Mouse (Mus musculus) forebrain, embryonic 15.5 days (tissue): Measurements from ENCODE around the gene Cmtm6. TPM values are rescaled to one million over a fixed set of nuclear protein-coding genes. Genes with fewer than 3 reads are reported as not detected.

ENCODE experiments used
- ATAC-seq: fragments of 200-750 bp; cut with Nextera tagmentation; replicated peaks from 2 replicates; pipeline ENCODE4 v1.8.0; 2017; ENCODE audit warnings: mild to moderate bottlenecking, moderate TSS enrichment, moderate library complexity
- H3K27ac ChIP-seq: fragments of 300-500 bp; sonication (generic); replicated peaks from 2 replicates; pipeline ENCODE4 v1.5.1; 2015; ENCODE audit warnings: mild to moderate bottlenecking, inconsistent platforms
- H3K27me3 ChIP-seq: fragments of 300-500 bp; sonication (generic); 2 replicates; pipeline ENCODE4 v1.6.1; 2015; ENCODE audit warnings: inconsistent platforms
- H3K36me3 ChIP-seq: fragments of 300-500 bp; sonication (generic); 2 replicates; pipeline ENCODE4 v1.6.1; 2015; ENCODE audit warnings: mild to moderate bottlenecking, inconsistent platforms
- H3K4me1 ChIP-seq: fragments of 300-500 bp; sonication (generic); 2 replicates; pipeline ENCODE4 v1.6.1; 2015; ENCODE audit warnings: inconsistent platforms
- H3K4me2 ChIP-seq: fragments of 300-500 bp; sonication (generic); replicated peaks from 2 replicates; pipeline ENCODE4 v1.6.1; 2015; ENCODE audit warnings: mild to moderate bottlenecking, inconsistent platforms
- H3K4me3 ChIP-seq: fragments of 300-500 bp; sonication (generic); 2 replicates; pipeline ENCODE4 v1.5.1; 2015; ENCODE audit warnings: mild to moderate bottlenecking, inconsistent platforms
- H3K9ac ChIP-seq: fragments of 300-500 bp; sonication (generic); replicated peaks from 2 replicates; pipeline ENCODE4 v1.6.1; 2015; ENCODE audit warnings: mild to moderate bottlenecking, inconsistent platforms
- H3K9me3 ChIP-seq: fragments of 300-500 bp; sonication (generic); 2 replicates; pipeline ENCODE4 v1.6.1; 2016; ENCODE audit warnings: inconsistent platforms
- WGBS: fragments of 180-500 bp; shearing (Covaris S2); methylation state at CpG from one replicate; pipeline ENCODE4 v1.1.7; 2015; ENCODE audit warnings: mixed read lengths; 5-methylcytosine and 5-hydroxymethylcytosine counted together
- polyA plus RNA-seq: library from polyadenylated mRNA; unstranded; fragments of >200 nt; fragmentation: Nextera tagmentation; extraction: Ambion mirVana; gene quantifications from 2 replicates; pipeline ENCODE4 v1.2.1, GENCODE M21; 2015

The Cmtm6 gene
- polyA plus RNA-seq, 1 experiment from 2014 or later, result 26.5 TPM

DNA sequence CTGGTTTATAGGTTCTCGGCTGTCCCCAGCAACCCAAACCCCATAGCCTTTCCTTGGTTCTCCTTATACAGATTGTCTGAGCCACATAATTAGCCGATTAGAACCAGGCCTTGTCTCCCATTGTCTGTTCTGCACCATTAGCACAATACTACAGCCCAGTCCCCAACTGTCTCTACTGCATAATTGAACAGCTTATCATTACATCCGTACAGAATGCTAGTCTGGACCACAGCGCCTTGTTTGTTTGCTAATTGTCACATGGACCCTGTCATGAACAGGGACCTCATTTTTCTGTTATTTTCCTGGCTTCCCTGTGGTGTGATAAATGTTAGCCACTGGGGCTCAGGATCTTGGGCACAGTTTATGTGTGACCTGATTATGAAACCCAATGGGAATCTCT is 29.0 kb downstream of the Cmtm6 start:
- no peaks in the 10 kb centered on the region for H3K4me1 ChIP-seq
- H3K27me3 ChIP-seq, result no peaks in the 10 kb centered on the region
- no peak for ATAC-seq
- no peak overlapping the region for H3K4me3 ChIP-seq
- H3K9me3 ChIP-seq, result no peaks in the 10 kb centered on the region
- H3K36me3 ChIP-seq, result no peaks in the 10 kb centered on the region
- WGBS, result 32% methylated on average over 4 of the region's 4 CpGs
- no peak overlapping the region for H3K9ac ChIP-seq
- H3K4me2 ChIP-seq, result no peak overlapping the region
- no peak overlapping the region for H3K27ac ChIP-seq

GRCm38 (mm10) chr9:114760353-114760752 is 29.4 kb downstream of the Cmtm6 start:
- 81% methylated on average over 5 of the region's 5 CpGs for WGBS
- no peaks in the 10 kb centered on the region for H3K9me3 ChIP-seq
- H3K9ac ChIP-seq, result no peak overlapping the region
- no peaks in the 10 kb centered on the region for H3K36me3 ChIP-seq
- H3K4me3 ChIP-seq, result no peak overlapping the region
- no peak for ATAC-seq
- H3K4me2 ChIP-seq, result no peak overlapping the region
- H3K27me3 ChIP-seq, result no peaks in the 10 kb centered on the region
- no peaks in the 10 kb centered on the region for H3K4me1 ChIP-seq
- no peak overlapping the region for H3K27ac ChIP-seq

DNA sequence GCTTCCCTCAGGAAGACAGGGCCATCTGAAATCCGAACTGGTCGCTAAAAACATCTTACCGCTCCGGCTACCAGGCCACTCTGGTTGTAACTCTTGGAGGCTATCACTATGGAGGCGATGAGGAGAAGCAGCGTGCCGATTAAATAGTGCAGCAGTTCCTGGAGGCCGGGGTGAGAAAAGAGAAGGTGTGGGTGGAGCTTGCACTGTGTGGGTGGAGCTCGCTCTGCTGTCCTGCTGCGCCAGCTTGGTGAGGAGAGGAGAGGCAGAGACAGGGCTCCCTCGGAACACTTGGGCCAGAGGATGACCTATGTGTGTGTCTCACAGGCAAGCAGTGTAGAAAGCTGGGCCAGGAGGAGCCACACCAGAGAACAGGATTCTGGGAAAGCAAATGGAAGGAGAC is 30.9 kb downstream of the Cmtm6 start:
- peaks cover 4% of the 10 kb centered on the region for H3K4me1 ChIP-seq
- H3K9me3 ChIP-seq, result no peaks in the 10 kb centered on the region
- no peak for ATAC-seq
- H3K4me2 ChIP-seq, result no peak overlapping the region
- WGBS, result 77% methylated on average over 11 of the region's 11 CpGs
- H3K36me3 ChIP-seq, result no peaks in the 10 kb centered on the region
- no peaks in the 10 kb centered on the region for H3K27me3 ChIP-seq
- H3K9ac ChIP-seq, result no peak overlapping the region
- no peak overlapping the region for H3K4me3 ChIP-seq
- H3K27ac ChIP-seq, result no peak overlapping the region

DNA sequence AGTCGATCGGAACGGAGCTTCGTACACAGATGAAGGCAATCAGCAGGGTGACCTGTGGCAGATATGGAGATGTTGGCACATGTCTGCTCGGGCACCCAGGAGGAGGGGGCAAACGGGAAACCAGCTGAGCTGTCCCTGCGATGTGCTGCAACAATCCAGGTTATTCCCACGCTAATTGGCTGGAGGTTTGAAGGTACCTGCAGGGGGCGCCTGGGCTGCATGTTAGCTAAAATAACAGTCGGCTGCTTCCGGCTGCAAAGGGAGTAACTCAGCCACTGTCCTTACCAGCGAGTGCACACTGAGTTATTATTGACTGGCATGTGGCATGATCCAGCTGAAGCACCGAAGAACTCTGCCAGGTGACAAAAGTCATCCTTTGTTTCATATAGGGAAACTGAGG is 32.4 kb downstream of the Cmtm6 start:
- H3K27ac ChIP-seq, result no peak overlapping the region
- H3K4me2 ChIP-seq, result no peak overlapping the region
- H3K4me3 ChIP-seq, result no peak overlapping the region
- H3K4me1 ChIP-seq, result peaks cover 16% of the 10 kb centered on the region
- no peak for ATAC-seq
- H3K27me3 ChIP-seq, result no peaks in the 10 kb centered on the region
- no peak overlapping the region for H3K9ac ChIP-seq
- WGBS, result 57% methylated on average over 13 of the region's 13 CpGs
- H3K36me3 ChIP-seq, result no peaks in the 10 kb centered on the region
- no peaks in the 10 kb centered on the region for H3K9me3 ChIP-seq

GRCm38 (mm10) chr9:114767030-114767429 is 36.1 kb downstream of the Cmtm6 start:
- Histone ChIP-seq H3K36me3 (no peaks in the 10 kb centered on the region), H3K4me2 (no peak overlapping the region), H3K4me3 (no peak overlapping the region), H3K4me1 (peaks cover 16% of the 10 kb centered on the region), H3K27ac (peak overlapping the region; percentile 41; the same call in 1 of the 2 replicates), H3K9ac (no peak overlapping the region), H3K9me3 (no peaks in the 10 kb centered on the region), H3K27me3 (no peaks in the 10 kb centered on the region)
- ATAC-seq, result peak; percentile 84
- 23% methylated on average over 13 of the region's 13 CpGs for WGBS

- Histone ChIP-seq H3K9me3 (no peaks in the 10 kb centered on the region), H3K4me3 (no peak overlapping the region), H3K27ac (no peak overlapping the region), H3K27me3 (no peaks in the 10 kb centered on the region), H3K4me2 (no peak overlapping the region), H3K4me1 (peaks cover 16% of the 10 kb centered on the region), H3K36me3 (no peaks in the 10 kb centered on the region), H3K9ac (no peak overlapping the region)
- WGBS, result 83% methylated on average over 2 of the region's 2 CpGs
- peak; percentile 23 for ATAC-seq
Observed at GRCm38 (mm10) chr9:114767507-114767906, 36.6 kb downstream of the Cmtm6 start.

DNA sequence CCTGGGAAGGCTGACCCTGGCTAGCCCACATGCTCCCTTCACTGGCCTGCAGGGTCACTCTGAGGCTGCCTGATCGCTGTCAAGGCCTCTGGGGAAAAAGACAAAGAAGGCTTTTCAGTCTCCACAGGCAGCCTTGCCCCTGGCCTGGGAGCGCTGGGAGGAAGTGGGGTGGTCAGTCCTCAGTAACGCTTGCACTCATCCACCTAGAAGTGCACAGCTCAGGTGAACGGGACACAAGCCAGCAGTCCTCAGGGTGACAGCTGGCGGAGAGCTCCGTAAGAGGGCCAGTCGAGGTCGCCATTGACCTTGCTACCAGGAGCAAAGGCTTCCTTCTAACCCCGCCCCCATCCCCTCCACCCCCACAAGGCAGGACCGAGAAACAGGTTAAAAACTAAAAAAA is 37.1 kb downstream of the Cmtm6 start:
- no peak overlapping the region for H3K4me3 ChIP-seq
- H3K4me1 ChIP-seq, result peaks cover 16% of the 10 kb centered on the region
- no peaks in the 10 kb centered on the region for H3K9me3 ChIP-seq
- no peak for ATAC-seq
- whole genome bisulfite sequencing, result 62% methylated on average over 10 of the region's 10 CpGs
- no peaks in the 10 kb centered on the region for H3K36me3 ChIP-seq
- no peak overlapping the region for H3K27ac ChIP-seq
- H3K4me2 ChIP-seq, result no peak overlapping the region
- H3K27me3 ChIP-seq, result no peaks in the 10 kb centered on the region
- no peak overlapping the region for H3K9ac ChIP-seq

DNA sequence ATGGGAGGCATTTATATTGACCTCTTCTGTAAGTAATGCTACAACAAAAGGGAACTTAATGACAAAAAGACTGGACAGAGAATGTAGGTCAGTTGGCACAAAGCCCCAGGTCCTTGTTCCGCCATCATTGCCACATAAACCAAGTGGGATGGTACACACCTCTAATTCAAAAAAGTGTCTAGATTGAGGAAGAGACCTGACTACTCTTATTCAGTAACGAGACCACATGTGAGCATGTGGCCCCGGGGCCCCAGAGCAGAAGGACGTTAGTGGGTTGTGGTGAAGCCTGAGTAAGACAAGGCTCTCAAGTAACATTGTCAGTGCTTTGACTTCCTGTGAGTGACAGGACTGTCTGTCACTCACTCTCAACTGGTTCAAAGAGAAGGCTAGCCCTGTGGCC is 39.3 kb downstream of the Cmtm6 start:
- Histone ChIP-seq H3K4me2 (no peak overlapping the region), H3K27ac (no peak overlapping the region), H3K4me1 (peaks cover 16% of the 10 kb centered on the region), H3K9ac (no peak overlapping the region), H3K36me3 (no peaks in the 10 kb centered on the region), H3K27me3 (no peaks in the 10 kb centered on the region), H3K4me3 (no peak overlapping the region), H3K9me3 (no peaks in the 10 kb centered on the region)
- no peak for ATAC-seq
- WGBS, result 83% methylated on average over 4 of the region's 4 CpGs

DNA sequence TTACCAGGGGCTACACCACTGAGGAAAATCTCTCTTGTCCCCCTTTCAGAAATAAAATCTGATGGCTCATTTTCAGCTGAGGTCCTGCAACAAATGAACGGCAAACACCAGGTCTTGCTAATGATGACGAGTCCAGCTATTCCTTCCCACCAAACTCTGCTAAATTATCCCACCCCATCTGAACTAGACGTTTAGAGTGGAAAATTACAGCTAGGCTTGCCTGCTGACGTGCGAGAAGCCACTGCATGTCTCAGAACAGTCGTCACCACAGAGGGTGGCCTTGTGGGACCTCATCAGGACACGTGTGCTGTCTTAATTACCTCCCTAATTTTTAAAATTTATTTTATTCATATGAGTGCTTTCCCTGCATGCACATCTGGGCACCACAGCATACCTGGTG is 40.6 kb downstream of the Cmtm6 start:
- 87% methylated on average over 7 of the region's 7 CpGs for WGBS
- no peak overlapping the region for H3K27ac ChIP-seq

GRCm38 (mm10) chr9:114774629-114775028 is 43.7 kb downstream of the Cmtm6 start:
- Histone ChIP-seq H3K9ac (no peak overlapping the region), H3K27ac (no peak overlapping the region), H3K4me3 (no peak overlapping the region), H3K4me1 (no peaks in the 10 kb centered on the region), H3K4me2 (no peak overlapping the region), H3K9me3 (no peaks in the 10 kb centered on the region), H3K27me3 (no peaks in the 10 kb centered on the region), H3K36me3 (no peaks in the 10 kb centered on the region)
- no peak for ATAC-seq
- 82% methylated on average over 6 of the region's 6 CpGs for WGBS

More for the DNA sequence above, 40.6 kb downstream of the Cmtm6 start:
- H3K9ac ChIP-seq, result no peak overlapping the region
- no peaks in the 10 kb centered on the region for H3K9me3 ChIP-seq
- ATAC-seq, result no peak
- peaks cover 15% of the 10 kb centered on the region for H3K4me1 ChIP-seq
- no peak overlapping the region for H3K4me3 ChIP-seq
- no peak overlapping the region for H3K4me2 ChIP-seq
- H3K27me3 ChIP-seq, result no peaks in the 10 kb centered on the region
- no peaks in the 10 kb centered on the region for H3K36me3 ChIP-seq

GRCm38 (mm10) chr9:114775272-114775671 is 44.4 kb downstream of the Cmtm6 start:
- no peak for ATAC-seq
- Histone ChIP-seq H3K4me1 (peaks cover 5% of the 10 kb centered on the region), H3K9me3 (no peaks in the 10 kb centered on the region), H3K27me3 (no peaks in the 10 kb centered on the region), H3K27ac (no peak overlapping the region), H3K4me3 (no peak overlapping the region), H3K36me3 (no peaks in the 10 kb centered on the region), H3K9ac (no peak overlapping the region), H3K4me2 (no peak overlapping the region)
- WGBS, result 66% methylated on average over 4 of the region's 4 CpGs

- Histone ChIP-seq H3K36me3 (no peaks in the 10 kb centered on the region), H3K27me3 (no peaks in the 10 kb centered on the region), H3K9ac (no peak overlapping the region), H3K4me3 (no peak overlapping the region), H3K4me2 (no peak overlapping the region), H3K9me3 (no peaks in the 10 kb centered on the region), H3K27ac (no peak overlapping the region), H3K4me1 (peaks cover 16% of the 10 kb centered on the region)
- 95% methylated on average over 3 of the region's 3 CpGs for WGBS
- ATAC-seq, result no peak
Observed at GRCm38 (mm10) chr9:114776361-114776760, 45.4 kb downstream of the Cmtm6 start.

DNA sequence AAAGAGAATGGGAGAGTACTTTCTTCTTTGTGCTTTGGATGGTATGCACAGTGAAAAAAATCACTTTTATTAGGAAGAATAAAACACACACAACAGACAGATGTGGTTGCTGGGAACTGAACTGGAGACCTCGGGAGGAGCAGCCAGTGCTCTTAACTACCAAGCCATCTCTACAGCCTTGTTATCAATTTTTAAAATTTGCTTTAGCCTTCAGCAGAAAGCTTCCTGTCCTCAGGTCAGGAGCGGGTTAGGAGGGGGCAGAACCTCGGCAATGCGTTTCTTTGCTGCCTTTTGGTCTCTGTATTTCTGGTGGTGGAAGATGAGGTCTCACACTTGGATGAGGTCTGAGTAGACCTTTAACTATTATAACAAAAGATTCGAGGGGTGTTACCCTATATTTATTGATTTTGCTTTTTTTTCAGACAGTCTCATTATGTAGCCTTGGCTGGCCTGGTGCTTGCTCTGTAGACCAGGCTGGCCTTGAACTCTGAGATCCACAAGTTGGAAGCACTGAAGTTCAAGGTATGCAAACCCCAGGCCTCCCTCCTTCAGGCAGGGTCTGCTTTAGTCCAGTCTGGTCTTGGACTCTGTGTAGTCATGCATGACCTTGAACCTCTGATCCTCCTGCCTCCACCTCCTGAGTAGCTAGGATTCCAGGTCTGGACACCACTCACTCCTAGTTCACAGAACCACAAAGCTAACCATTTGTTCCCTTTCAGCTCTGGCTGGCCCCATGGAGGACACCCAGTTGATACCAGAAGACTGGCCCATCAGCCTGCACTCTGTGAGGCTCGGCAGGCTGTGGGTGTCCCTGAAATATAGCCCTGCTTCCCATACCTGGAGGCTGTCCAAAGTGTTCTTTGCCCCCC is 46.5 kb downstream of the Cmtm6 start:
- no peak overlapping the region for H3K4me3 ChIP-seq
- H3K27ac ChIP-seq, result no peak overlapping the region
- WGBS, result 90% methylated on average over 6 of the region's 6 CpGs
- H3K36me3 ChIP-seq, result no peaks in the 10 kb centered on the region
- peaks cover 22% of the 10 kb centered on the region for H3K4me1 ChIP-seq
- H3K9ac ChIP-seq, result no peak overlapping the region
- H3K9me3 ChIP-seq, result no peaks in the 10 kb centered on the region
- no peak overlapping the region for H3K4me2 ChIP-seq
- ATAC-seq, result no peak
- H3K27me3 ChIP-seq, result no peaks in the 10 kb centered on the region
